Mouse (Mus musculus) embryonic stem cell, embryonic (primary cell): ENCODE measurements at regions not wholly inside any gene's neighbourhood (a gene's known extent, or its start where the extent isn't known, plus 50 kb on each side); places are given as distances from the start of the nearest gene placed in this dataset.
"Not testable (repeated sequence)": the region's sequence is repeated elsewhere in the genome, so short reads cannot be mapped to it uniquely, and the experiment has no call there.

Source experiments
- CTCF ChIA-PET, 4 experiments: fragments of 300-600 bp in 2 of 4; fragments of 350-600 bp in 2 of 4; sonication (Branson Sonifier 250); formaldehyde crosslinking; loops; one replicate each; lab custom pipeline; 2022; ENCODE audit warnings: inconsistent platforms in 2 of 4; lab: Charles Lee
- POLR2A ChIA-PET, 4 experiments: fragments of 300-600 bp in 2 of 4; fragments of 350-600 bp in 2 of 4; sonication (Branson Sonifier 250); formaldehyde crosslinking; loops; one replicate each; lab custom pipeline; 2022; ENCODE audit warnings: antibody characterized with exemption in 4 of 4, inconsistent platforms in 1 of 4; lab: Charles Lee

GRCm38 (mm10) chr5:96898120-96898672 is 99.3 kb upstream of the Bmp2k start:
- POLR2A ChIA-PET, result no interaction called here
- CTCF ChIA-PET, result no interaction called here

- POLR2A ChIA-PET, result no interaction called here
- CTCF ChIA-PET, result no interaction called here
Measured at GRCm38 (mm10) chr5:96898695-96899094, 98.8 kb upstream of the Bmp2k start.

- POLR2A ChIA-PET, result no interaction called here
Measured at GRCm38 (mm10) chr5:96905572-96906271, 91.8 kb upstream of the Bmp2k start.

GRCm38 (mm10) chr5:96908371-96908770 is 89.1 kb upstream of the Bmp2k start:
- CTCF ChIA-PET, POLR2A ChIA-PET: not testable (repeated sequence)

More at GRCm38 (mm10) chr5:96905572-96906271, 91.8 kb upstream of the Bmp2k start:
- CTCF ChIA-PET, result no interaction called here

DNA sequence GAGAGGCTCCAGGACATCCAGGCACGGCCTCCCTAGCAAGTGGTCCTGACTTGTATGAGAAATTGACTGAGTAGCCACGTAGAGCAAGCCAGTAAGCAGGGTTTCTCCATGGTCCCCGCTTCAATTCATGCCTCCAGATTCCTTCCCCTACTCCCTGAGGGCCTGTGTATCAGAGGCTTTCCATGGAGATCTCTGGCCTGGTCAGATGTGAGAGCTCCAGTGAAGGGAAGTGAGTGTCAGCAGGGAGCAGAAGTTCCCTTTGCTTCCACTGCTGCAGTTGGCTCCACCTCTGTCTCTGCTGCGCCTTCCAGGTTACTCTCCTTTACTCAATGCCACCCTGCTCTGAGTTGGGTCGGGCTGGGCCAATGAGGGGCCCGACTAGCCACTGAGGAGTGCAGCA is 88.3 kb upstream of the Bmp2k start:
- ChIA-PET POLR2A (no interaction called here), CTCF (no interaction called here)

DNA sequence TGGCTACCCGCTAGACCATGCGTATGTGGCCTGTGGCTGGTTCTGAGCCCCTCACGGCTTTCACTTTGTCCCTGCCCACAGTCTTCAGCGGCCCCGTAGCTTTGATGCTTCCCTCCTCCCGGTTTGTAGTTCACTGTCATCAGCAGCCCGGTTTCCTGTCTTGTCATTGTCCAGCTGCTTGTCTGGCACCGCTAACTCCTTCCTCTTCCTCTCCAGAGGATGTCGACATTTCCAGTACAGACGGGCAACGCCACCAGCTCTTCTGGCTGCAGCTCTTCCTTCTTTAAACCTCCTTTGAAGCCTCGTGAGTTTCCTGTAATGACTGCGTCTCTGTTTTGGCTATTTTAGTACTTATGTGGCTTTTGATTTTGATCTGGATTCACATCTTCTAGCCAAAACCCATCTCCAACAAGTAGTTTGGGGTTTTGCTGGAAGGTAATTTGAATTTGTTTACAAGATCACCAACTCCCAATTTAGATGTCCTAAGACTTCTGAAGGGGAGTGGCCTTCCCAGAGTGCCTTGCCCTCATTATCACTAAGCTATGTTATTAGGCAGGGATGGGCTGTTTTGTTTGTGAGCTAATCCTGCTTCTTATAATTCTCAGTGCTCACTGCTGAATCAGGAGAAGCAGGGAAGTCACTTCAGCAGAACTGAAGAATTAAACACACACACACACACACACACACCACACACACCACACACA is 85.8 kb upstream of the Bmp2k start:
- POLR2A ChIA-PET, result interaction anchor here in 1 of 4 experiments (0.6 kb wide), 1 partner anchor 53 kb away, joined by 3 read pairs; no protein-coding TSS in a partner anchor
- CTCF ChIA-PET, result interaction anchor here in 1 of 4 experiments (0.5 kb wide), 1 partner anchor 57 kb away, joined by 5 read pairs; no protein-coding TSS in a partner anchor

DNA sequence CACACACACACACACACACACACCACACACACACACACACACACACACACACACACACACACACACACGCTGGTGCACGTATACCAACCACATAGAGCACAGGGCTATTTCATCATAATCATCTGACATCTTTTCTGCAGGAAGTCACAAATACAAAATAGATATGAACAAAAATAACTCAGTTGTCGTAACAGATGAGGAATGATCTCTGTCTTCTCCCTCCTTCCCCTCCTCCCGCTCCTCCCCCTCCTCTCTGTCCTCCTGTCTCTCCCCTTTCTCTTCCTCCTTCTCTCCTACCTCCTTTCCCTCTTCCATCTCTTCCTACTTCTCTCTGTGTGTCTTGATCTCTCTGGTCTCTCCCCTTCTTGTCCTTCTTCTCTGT is 85.2 kb upstream of the Bmp2k start:
- CTCF ChIA-PET, result no interaction called here
- POLR2A ChIA-PET, result interaction anchor here in 2 of 4 experiments (0.6 to 1.1 kb wide), 2 partner anchors 52 to 54 kb away, joined by 3 to 4 read pairs; no protein-coding TSS in a partner anchor

- ChIA-PET CTCF (no interaction called here), POLR2A (interaction anchor here in 1 of 4 experiments (1.1 kb wide), 1 partner anchor 55 kb away, joined by 4 read pairs; no protein-coding TSS in a partner anchor)
Measured at GRCm38 (mm10) chr5:96912781-96913180, 84.7 kb upstream of the Bmp2k start.

- ChIA-PET POLR2A (no interaction called here), CTCF (interaction anchor here in 1 of 4 experiments (0.6 kb wide), 1 partner anchor 1318 kb away, joined by 3 read pairs; no protein-coding TSS in a partner anchor)
Measured at GRCm38 (mm10) chr5:96913711-96914110, 83.8 kb upstream of the Bmp2k start.

DNA sequence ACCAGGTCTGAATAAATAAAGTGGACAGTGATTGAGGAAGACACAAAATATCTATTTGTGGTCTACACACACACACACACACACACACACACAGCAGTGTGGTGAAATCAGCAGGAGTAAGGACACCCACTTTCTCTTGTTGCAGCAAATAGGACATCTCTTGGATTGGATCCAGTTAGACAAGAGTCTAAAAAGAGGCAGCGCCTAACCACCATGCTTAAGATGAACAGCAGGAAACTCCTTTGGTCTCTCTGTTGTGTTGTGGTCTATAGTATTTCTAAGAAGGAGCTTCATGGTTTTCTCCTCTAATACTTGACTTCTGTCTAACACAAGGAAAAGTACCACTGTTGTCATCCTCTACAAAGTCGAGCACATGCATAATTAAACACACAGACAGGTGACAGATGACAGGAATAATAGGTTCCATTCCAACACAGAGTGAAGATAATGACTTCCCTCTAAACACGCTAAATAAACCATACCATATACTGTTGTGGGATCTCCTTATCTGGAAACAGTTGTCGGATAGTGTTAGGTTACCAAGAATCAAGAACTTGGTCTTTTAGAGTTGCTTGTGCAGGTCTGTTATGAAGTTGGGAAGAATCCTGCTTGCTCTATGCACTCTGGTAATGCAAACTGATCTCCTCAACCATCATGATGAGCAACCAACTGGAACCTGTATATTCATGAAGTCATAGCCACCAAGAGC is 82.6 kb upstream of the Bmp2k start:
- CTCF ChIA-PET, result interaction anchor here in 1 of 4 experiments (0.6 kb wide), 1 partner anchor 11 kb away, joined by 9 read pairs; no protein-coding TSS in a partner anchor
- POLR2A ChIA-PET, result no interaction called here

- CTCF ChIA-PET, result no interaction called here
- POLR2A ChIA-PET, result no interaction called here
Measured at GRCm38 (mm10) chr5:96916897-96917296, 80.6 kb upstream of the Bmp2k start.

DNA sequence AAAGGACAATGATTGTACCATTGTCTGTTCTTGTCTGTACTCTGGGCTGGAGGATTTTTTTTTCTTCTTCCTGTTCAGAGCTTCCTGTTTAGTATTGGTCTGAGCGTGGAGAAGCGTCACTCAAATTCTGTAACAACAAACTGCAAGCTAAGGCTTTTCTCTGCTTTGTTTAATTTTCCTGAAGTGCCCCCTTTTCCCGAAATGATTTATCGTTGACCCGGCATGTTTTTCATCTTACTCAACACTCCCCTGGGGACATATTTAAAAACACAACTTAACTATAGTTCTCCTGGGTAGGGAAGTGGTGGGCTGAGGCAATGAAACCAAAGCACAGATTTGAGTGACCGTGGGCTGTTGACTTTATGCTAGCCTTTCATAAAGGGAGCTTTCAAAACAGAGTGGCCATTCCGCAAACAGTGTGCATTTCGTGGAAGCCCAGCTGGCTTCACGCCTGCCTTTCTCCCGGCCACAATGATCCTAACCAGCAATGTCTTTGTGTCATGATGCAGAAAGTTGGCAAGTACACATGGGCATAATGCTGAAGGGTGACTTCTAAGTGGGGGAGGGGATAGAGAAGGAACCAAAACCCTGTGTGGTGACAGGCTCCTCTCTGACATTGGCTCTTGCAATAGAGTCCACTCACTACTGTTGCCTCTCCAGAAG is 79.8 kb upstream of the Bmp2k start:
- CTCF ChIA-PET, result no interaction called here

GRCm38 (mm10) chr5:96919149-96919548 is 78.3 kb upstream of the Bmp2k start:
- ChIA-PET CTCF (interaction anchor here in 1 of 4 experiments (0.6 kb wide), 1 partner anchor 9 kb away, joined by 4 read pairs; no protein-coding TSS in a partner anchor), POLR2A (interaction anchor here in 1 of 4 experiments (0.5 kb wide), 1 partner anchor 71 kb away, joined by 3 read pairs; no protein-coding TSS in a partner anchor)

More for the DNA sequence above, 79.8 kb upstream of the Bmp2k start:
- POLR2A ChIA-PET, result interaction anchor here in 1 of 4 experiments (0.7 kb wide), 1 partner anchor 172 kb away, joined by 3 read pairs; no protein-coding TSS in a partner anchor

GRCm38 (mm10) chr5:96921037-96921436 is 76.5 kb upstream of the Bmp2k start:
- POLR2A ChIA-PET, result no interaction called here
- CTCF ChIA-PET, result no interaction called here

GRCm38 (mm10) chr5:96921511-96921910 is 76.0 kb upstream of the Bmp2k start:
- ChIA-PET CTCF (no interaction called here), POLR2A (no interaction called here)

GRCm38 (mm10) chr5:96921973-96922715 is 75.3 kb upstream of the Bmp2k start:
- ChIA-PET CTCF (no interaction called here), POLR2A (no interaction called here)

- ChIA-PET POLR2A (no interaction called here), CTCF (no interaction called here)
Measured at GRCm38 (mm10) chr5:96922716-96923076, 74.8 kb upstream of the Bmp2k start.

DNA sequence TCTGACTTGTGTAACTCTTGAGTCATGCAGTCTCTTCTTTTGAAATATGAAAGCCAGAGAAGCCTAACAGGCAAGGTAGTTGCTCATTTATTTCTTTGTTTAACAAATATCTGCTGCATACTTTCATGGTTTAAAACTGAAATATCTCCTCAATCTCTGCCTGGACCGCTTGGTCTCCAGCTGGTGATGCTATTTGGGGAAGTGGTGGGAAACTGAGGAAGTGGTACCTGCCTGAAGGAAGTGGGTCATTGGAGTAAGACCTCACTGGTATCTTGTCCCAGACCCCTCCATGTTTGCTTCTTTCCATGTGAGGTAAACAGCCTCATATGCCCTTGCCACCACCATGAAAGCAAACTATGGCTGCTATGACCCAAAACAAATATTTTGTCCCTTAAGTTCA is 74.0 kb upstream of the Bmp2k start:
- CTCF ChIA-PET, result no interaction called here
- POLR2A ChIA-PET, result no interaction called here
